Mouse (Mus musculus): ENCODE measurements around the gene Foxred1.

The Foxred1 gene

GRCm38 (mm10) chr9:35228671-35229070 lies 17.8 kb upstream of the Foxred1 start:
- no peaks in the 10 kb centered on the region for H3K9me3 ChIP-seq (ENCODE audit: low read length)
- TF ChIP-seq NANOG (IDR thresholded peaks at IDR 0.05; ENCODE audit: borderline replicate concordance, low read length) (no peak), POU5F1 (IDR thresholded peaks at IDR 0.05; ENCODE audit: borderline replicate concordance, low read length) (no peak), CTCF (conservative IDR thresholded peaks at IDR 0.05; ENCODE audit: low read length) (no peak)
- peaks cover 2% of the 10 kb centered on the region for H3K4me1 ChIP-seq (replicated peaks; ENCODE audit: low read depth, low read length)
- peaks cover 38% of the 10 kb centered on the region for H3K36me3 ChIP-seq (ENCODE audit: insufficient read depth, low read length)
- H3K27me3 ChIP-seq (ENCODE audit: insufficient read depth, low read length) = no peaks in the 10 kb centered on the region
- no peak overlapping the region for H3K4me3 ChIP-seq (replicated peaks; ENCODE audit: low read length)

- H3K4me1 ChIP-seq (replicated peaks; ENCODE audit: low read depth, low read length) = peaks cover 14% of the 10 kb centered on the region
- no peaks in the 10 kb centered on the region for H3K9me3 ChIP-seq (ENCODE audit: low read length)
- H3K27me3 ChIP-seq (ENCODE audit: insufficient read depth, low read length) = no peaks in the 10 kb centered on the region
- peaks cover 56% of the 10 kb centered on the region for H3K36me3 ChIP-seq (ENCODE audit: insufficient read depth, low read length)
- no peak overlapping the region for H3K4me3 ChIP-seq (replicated peaks; ENCODE audit: low read length)
- TF ChIP-seq CTCF (conservative IDR thresholded peaks at IDR 0.05; ENCODE audit: low read length) (no peak), NANOG (IDR thresholded peaks at IDR 0.05; ENCODE audit: borderline replicate concordance, low read length) (no peak), POU5F1 (IDR thresholded peaks at IDR 0.05; ENCODE audit: borderline replicate concordance, low read length) (no peak)
These were observed 12.6 kb upstream of the Foxred1 start for GRCm38 (mm10) chr9:35223466-35223865.

GRCm38 (mm10) chr9:35217963-35218362 lies 7.1 kb upstream of the Foxred1 start:
- H3K36me3 ChIP-seq (ENCODE audit: insufficient read depth, low read length) = peaks cover 82% of the 10 kb centered on the region

GRCm38 (mm10) chr9:35211573-35212511 lies 987 bp upstream of the Foxred1 start:
- H3K27me3 ChIP-seq (ENCODE audit: insufficient read depth, low read length) = no peaks in the 10 kb centered on the region
- H3K9me3 ChIP-seq (ENCODE audit: low read length) = no peaks in the 10 kb centered on the region
- TF ChIP-seq CTCF (conservative IDR thresholded peaks at IDR 0.05; ENCODE audit: low read length) (no peak), POU5F1 (IDR thresholded peaks at IDR 0.05; ENCODE audit: borderline replicate concordance, low read length) (no peak), NANOG (IDR thresholded peaks at IDR 0.05; ENCODE audit: borderline replicate concordance, low read length) (no peak)
- H3K36me3 ChIP-seq (ENCODE audit: insufficient read depth, low read length) = peaks cover 80% of the 10 kb centered on the region
- H3K4me1 ChIP-seq (replicated peaks; ENCODE audit: low read depth, low read length) = peaks cover 25% of the 10 kb centered on the region
- H3K4me3 ChIP-seq (replicated peaks; ENCODE audit: low read length) = peak overlapping the region; percentile 99

More at GRCm38 (mm10) chr9:35217963-35218362, 7.1 kb upstream of the Foxred1 start:
- peaks cover 5% of the 10 kb centered on the region; the same call in 1 of the 2 replicates for H3K4me1 ChIP-seq (replicated peaks; ENCODE audit: low read depth, low read length)
- no peaks in the 10 kb centered on the region for H3K9me3 ChIP-seq (ENCODE audit: low read length)
- H3K4me3 ChIP-seq (replicated peaks; ENCODE audit: low read length) = no peak overlapping the region
- H3K27me3 ChIP-seq (ENCODE audit: insufficient read depth, low read length) = no peaks in the 10 kb centered on the region
- no peak for TF ChIP-seq NANOG (IDR thresholded peaks at IDR 0.05; ENCODE audit: borderline replicate concordance, low read length)
- no peak for TF ChIP-seq POU5F1 (IDR thresholded peaks at IDR 0.05; ENCODE audit: borderline replicate concordance, low read length)
- no peak for TF ChIP-seq CTCF (conservative IDR thresholded peaks at IDR 0.05; ENCODE audit: low read length)

GRCm38 (mm10) chr9:35204421-35204820 lies 6.4 kb downstream of the Foxred1 start:
- no peak for TF ChIP-seq CTCF (conservative IDR thresholded peaks at IDR 0.05; ENCODE audit: low read length)
- no peak for TF ChIP-seq NANOG (IDR thresholded peaks at IDR 0.05; ENCODE audit: borderline replicate concordance, low read length)
- no peak for TF ChIP-seq POU5F1 (IDR thresholded peaks at IDR 0.05; ENCODE audit: borderline replicate concordance, low read length)
- no peaks in the 10 kb centered on the region for H3K9me3 ChIP-seq (ENCODE audit: low read length)
- peaks cover 60% of the 10 kb centered on the region for H3K36me3 ChIP-seq (ENCODE audit: insufficient read depth, low read length)
- no peak overlapping the region for H3K4me3 ChIP-seq (replicated peaks; ENCODE audit: low read length)
- H3K27me3 ChIP-seq (ENCODE audit: insufficient read depth, low read length) = peaks cover 16% of the 10 kb centered on the region
- peaks cover 12% of the 10 kb centered on the region for H3K4me1 ChIP-seq (replicated peaks; ENCODE audit: low read depth, low read length)

GRCm38 (mm10) chr9:35203536-35203935 lies 7.3 kb downstream of the Foxred1 start:
- no peak for TF ChIP-seq POU5F1 (IDR thresholded peaks at IDR 0.05; ENCODE audit: borderline replicate concordance, low read length)
- TF ChIP-seq CTCF (conservative IDR thresholded peaks at IDR 0.05; ENCODE audit: low read length) = no peak
- no peak for TF ChIP-seq NANOG (IDR thresholded peaks at IDR 0.05; ENCODE audit: borderline replicate concordance, low read length)
- Histone ChIP-seq H3K27me3 (ENCODE audit: insufficient read depth, low read length) (peaks cover 23% of the 10 kb centered on the region), H3K9me3 (ENCODE audit: low read length) (no peaks in the 10 kb centered on the region), H3K36me3 (ENCODE audit: insufficient read depth, low read length) (peaks cover 51% of the 10 kb centered on the region), H3K4me3 (replicated peaks; ENCODE audit: low read length) (no peak overlapping the region), H3K4me1 (replicated peaks; ENCODE audit: low read depth, low read length) (peaks cover 15% of the 10 kb centered on the region)

GRCm38 (mm10) chr9:35200529-35201060 lies 10.3 kb downstream of the Foxred1 start:
- H3K9me3 ChIP-seq (ENCODE audit: low read length) = no peaks in the 10 kb centered on the region
- no peak for TF ChIP-seq POU5F1 (IDR thresholded peaks at IDR 0.05; ENCODE audit: borderline replicate concordance, low read length)
- TF ChIP-seq CTCF (conservative IDR thresholded peaks at IDR 0.05; ENCODE audit: low read length) = no peak
- no peak for TF ChIP-seq NANOG (IDR thresholded peaks at IDR 0.05; ENCODE audit: borderline replicate concordance, low read length)
- peaks cover 22% of the 10 kb centered on the region for H3K36me3 ChIP-seq (ENCODE audit: insufficient read depth, low read length)
- peaks cover 15% of the 10 kb centered on the region for H3K4me1 ChIP-seq (replicated peaks; ENCODE audit: low read depth, low read length)
- peak overlapping the region; percentile 86 for H3K4me3 ChIP-seq (replicated peaks; ENCODE audit: low read length)
- peaks cover 24% of the 10 kb centered on the region for H3K27me3 ChIP-seq (ENCODE audit: insufficient read depth, low read length)

- Histone ChIP-seq H3K36me3 (ENCODE audit: insufficient read depth, low read length) (peaks cover 15% of the 10 kb centered on the region), H3K9me3 (ENCODE audit: low read length) (no peaks in the 10 kb centered on the region), H3K4me1 (replicated peaks; ENCODE audit: low read depth, low read length) (peaks cover 15% of the 10 kb centered on the region), H3K4me3 (replicated peaks; ENCODE audit: low read length) (peak within 1 kb of the TSS; percentile 86), H3K27me3 (ENCODE audit: insufficient read depth, low read length) (peaks cover 24% of the 10 kb centered on the region)
- TF ChIP-seq NANOG (IDR thresholded peaks at IDR 0.05; ENCODE audit: borderline replicate concordance, low read length) (no peak), CTCF (conservative IDR thresholded peaks at IDR 0.05; ENCODE audit: low read length) (peak; percentile 12; the same call in 1 of the 2 replicates), POU5F1 (IDR thresholded peaks at IDR 0.05; ENCODE audit: borderline replicate concordance, low read length) (no peak)
These were observed 10.9 kb downstream of the Foxred1 start, which contains the start of the genes Srpr and Tirap for GRCm38 (mm10) chr9:35199772-35200471. Gene Srpr (plus strand): TSS chr9:35200175. Gene Tirap (minus strand): TSS chr9:35200291.

Data from E14TG2a.4 (cell line).